Mouse (Mus musculus): ENCODE measurements around the gene Gsc. TPM values are rescaled to one million over a fixed set of nuclear protein-coding genes. Genes with fewer than 3 reads are reported as not detected.

The Gsc gene
- polyA plus RNA-seq, 1 experiment from 2014 or later, result not detected

- no peak overlapping the region for H3K4me3 ChIP-seq (ENCODE audit: low read depth, low read length)
These were observed 3.9 kb upstream of the Gsc start for GRCm38 (mm10) chr12:104477066-104477465.

GRCm38 (mm10) chr12:104475946-104476345 lies 2.8 kb upstream of the Gsc start:
- no peak overlapping the region for H3K4me3 ChIP-seq (ENCODE audit: low read depth, low read length)
- no peaks in the 10 kb centered on the region for H3K9me3 ChIP-seq (replicated peaks; ENCODE audit: control insufficient read depth, low read length)
- no peak overlapping the region for H3K4me2 ChIP-seq (ENCODE audit: low read depth, low read length)
- peaks cover 90% of the 10 kb centered on the region for H3K27me3 ChIP-seq (ENCODE audit: control insufficient read depth, insufficient read depth, low read depth, low read length)
- WGBS (ENCODE audit: insufficient replicate concordance), result 2% methylated on average over 21 of the region's 21 CpGs
- no peak overlapping the region for H3K27ac ChIP-seq (ENCODE audit: low read length)
- no peaks in the 10 kb centered on the region; the same call in 1 of the 2 replicates for H3K4me1 ChIP-seq (ENCODE audit: control insufficient read depth, low read depth, low read length)
- no peaks in the 10 kb centered on the region for H3K36me3 ChIP-seq (ENCODE audit: control insufficient read depth, insufficient read depth)
- ATAC-seq (ENCODE audit: low read depth), result no peak
- H3K9ac ChIP-seq (ENCODE audit: low read depth, low read length), result no peak overlapping the region

More at GRCm38 (mm10) chr12:104477066-104477465, 3.9 kb upstream of the Gsc start:
- Histone ChIP-seq H3K4me2 (ENCODE audit: low read depth, low read length) (no peak overlapping the region), H3K9ac (ENCODE audit: low read depth, low read length) (no peak overlapping the region), H3K4me1 (ENCODE audit: control insufficient read depth, low read depth, low read length) (no peaks in the 10 kb centered on the region), H3K27me3 (ENCODE audit: control insufficient read depth, insufficient read depth, low read depth, low read length) (peaks cover 79% of the 10 kb centered on the region), H3K9me3 (replicated peaks; ENCODE audit: control insufficient read depth, low read length) (no peaks in the 10 kb centered on the region), H3K36me3 (ENCODE audit: control insufficient read depth, insufficient read depth) (no peaks in the 10 kb centered on the region), H3K27ac (ENCODE audit: low read length) (no peak overlapping the region)
- no peak for ATAC-seq (ENCODE audit: low read depth)
- 1% methylated on average over 12 of the region's 12 CpGs for WGBS (ENCODE audit: insufficient replicate concordance)

GRCm38 (mm10) chr12:104474881-104475740 lies 2.0 kb upstream of the Gsc start:
- Histone ChIP-seq H3K4me3 (ENCODE audit: low read depth, low read length) (no peak overlapping the region), H3K9ac (ENCODE audit: low read depth, low read length) (no peak overlapping the region), H3K36me3 (ENCODE audit: control insufficient read depth, insufficient read depth) (no peaks in the 10 kb centered on the region), H3K4me1 (ENCODE audit: control insufficient read depth, low read depth, low read length) (no peaks in the 10 kb centered on the region; the same call in 1 of the 2 replicates), H3K9me3 (replicated peaks; ENCODE audit: control insufficient read depth, low read length) (no peaks in the 10 kb centered on the region), H3K27me3 (ENCODE audit: control insufficient read depth, insufficient read depth, low read depth, low read length) (peaks cover 94% of the 10 kb centered on the region), H3K27ac (ENCODE audit: low read length) (no peak overlapping the region), H3K4me2 (ENCODE audit: low read depth, low read length) (no peak overlapping the region)
- no peak for ATAC-seq (ENCODE audit: low read depth)
- 3% methylated on average over 22 of the region's 22 CpGs for WGBS (ENCODE audit: insufficient replicate concordance)

GRCm38 (mm10) chr12:104474191-104474871 lies 1.2 kb upstream of the Gsc start:
- H3K27me3 ChIP-seq (ENCODE audit: control insufficient read depth, insufficient read depth, low read depth, low read length), result peaks cover 92% of the 10 kb centered on the region
- no peak overlapping the region for H3K4me3 ChIP-seq (ENCODE audit: low read depth, low read length)
- WGBS (ENCODE audit: insufficient replicate concordance), result under 1% methylated on average over 42 of the region's 42 CpGs
- H3K4me1 ChIP-seq (ENCODE audit: control insufficient read depth, low read depth, low read length), result no peaks in the 10 kb centered on the region; the same call in 1 of the 2 replicates
- H3K4me2 ChIP-seq (ENCODE audit: low read depth, low read length), result no peak overlapping the region
- no peak overlapping the region for H3K27ac ChIP-seq (ENCODE audit: low read length)
- no peak overlapping the region for H3K9ac ChIP-seq (ENCODE audit: low read depth, low read length)
- H3K36me3 ChIP-seq (ENCODE audit: control insufficient read depth, insufficient read depth), result no peaks in the 10 kb centered on the region
- no peak for ATAC-seq (ENCODE audit: low read depth)
- H3K9me3 ChIP-seq (replicated peaks; ENCODE audit: control insufficient read depth, low read length), result no peaks in the 10 kb centered on the region

- Histone ChIP-seq H3K4me2 (ENCODE audit: low read depth, low read length) (peak overlapping the region; percentile 61), H3K4me1 (ENCODE audit: control insufficient read depth, low read depth, low read length) (no peaks in the 10 kb centered on the region; the same call in 1 of the 2 replicates), H3K4me3 (ENCODE audit: low read depth, low read length) (no peak overlapping the region), H3K9me3 (replicated peaks; ENCODE audit: control insufficient read depth, low read length) (no peaks in the 10 kb centered on the region), H3K27me3 (ENCODE audit: control insufficient read depth, insufficient read depth, low read depth, low read length) (peaks cover 91% of the 10 kb centered on the region), H3K9ac (ENCODE audit: low read depth, low read length) (no peak overlapping the region), H3K27ac (ENCODE audit: low read length) (no peak overlapping the region), H3K36me3 (ENCODE audit: control insufficient read depth, insufficient read depth) (no peaks in the 10 kb centered on the region)
- WGBS (ENCODE audit: insufficient replicate concordance), result 2% methylated on average over 17 of the region's 18 CpGs
- no peak for ATAC-seq (ENCODE audit: low read depth)
These were observed 362 bp upstream of the Gsc start for GRCm38 (mm10) chr12:104473492-104473891.

- under 1% methylated on average over 25 of the region's 25 CpGs for WGBS (ENCODE audit: insufficient replicate concordance)
- H3K27me3 ChIP-seq (ENCODE audit: control insufficient read depth, insufficient read depth, low read depth, low read length), result peaks cover 80% of the 10 kb centered on the region
- H3K4me3 ChIP-seq (ENCODE audit: low read depth, low read length), result no peak overlapping the region
- no peak overlapping the region for H3K27ac ChIP-seq (ENCODE audit: low read length)
- no peaks in the 10 kb centered on the region for H3K9me3 ChIP-seq (replicated peaks; ENCODE audit: control insufficient read depth, low read length)
- H3K9ac ChIP-seq (ENCODE audit: low read depth, low read length), result no peak overlapping the region
- ATAC-seq (ENCODE audit: low read depth), result no peak
- no peaks in the 10 kb centered on the region for H3K36me3 ChIP-seq (ENCODE audit: control insufficient read depth, insufficient read depth)
- 0 out of 2 replicates have a peak overlapping the region, but pooled peaks have one; percentile 61 for H3K4me2 ChIP-seq (ENCODE audit: low read depth, low read length)
- H3K4me1 ChIP-seq (ENCODE audit: control insufficient read depth, low read depth, low read length), result no peaks in the 10 kb centered on the region; the same call in 1 of the 2 replicates
These were observed 958 bp downstream of the Gsc start for GRCm38 (mm10) chr12:104472218-104472525.

- WGBS (ENCODE audit: insufficient replicate concordance), result 1% methylated on average over 57 of the region's 57 CpGs
- Histone ChIP-seq H3K4me2 (ENCODE audit: low read depth, low read length) (no peak overlapping the region), H3K9me3 (replicated peaks; ENCODE audit: control insufficient read depth, low read length) (no peaks in the 10 kb centered on the region), H3K4me3 (ENCODE audit: low read depth, low read length) (no peak overlapping the region), H3K27me3 (ENCODE audit: control insufficient read depth, insufficient read depth, low read depth, low read length) (peaks cover 74% of the 10 kb centered on the region), H3K4me1 (ENCODE audit: control insufficient read depth, low read depth, low read length) (no peaks in the 10 kb centered on the region; the same call in 1 of the 2 replicates), H3K27ac (ENCODE audit: low read length) (no peak overlapping the region), H3K9ac (ENCODE audit: low read depth, low read length) (no peak overlapping the region), H3K36me3 (ENCODE audit: control insufficient read depth, insufficient read depth) (no peaks in the 10 kb centered on the region)
- no peak for ATAC-seq (ENCODE audit: low read depth)
These were observed 1.5 kb downstream of the Gsc start for GRCm38 (mm10) chr12:104471351-104472217.

GRCm38 (mm10) chr12:104470646-104471045 lies 2.5 kb downstream of the Gsc start:
- Histone ChIP-seq H3K9me3 (replicated peaks; ENCODE audit: control insufficient read depth, low read length) (no peaks in the 10 kb centered on the region), H3K27ac (ENCODE audit: low read length) (no peak overlapping the region), H3K4me1 (ENCODE audit: control insufficient read depth, low read depth, low read length) (no peaks in the 10 kb centered on the region; the same call in 1 of the 2 replicates), H3K4me3 (ENCODE audit: low read depth, low read length) (no peak overlapping the region), H3K36me3 (ENCODE audit: control insufficient read depth, insufficient read depth) (no peaks in the 10 kb centered on the region), H3K27me3 (ENCODE audit: control insufficient read depth, insufficient read depth, low read depth, low read length) (peaks cover 65% of the 10 kb centered on the region), H3K9ac (ENCODE audit: low read depth, low read length) (no peak overlapping the region), H3K4me2 (ENCODE audit: low read depth, low read length) (no peak overlapping the region)
- no peak for ATAC-seq (ENCODE audit: low read depth)
- 10% methylated on average over 6 of the region's 6 CpGs for WGBS (ENCODE audit: insufficient replicate concordance)

Measured in liver, embryonic 16.5 days (tissue).